Mouse (Mus musculus): ENCODE data around the gene Fbxw5.

DNA sequence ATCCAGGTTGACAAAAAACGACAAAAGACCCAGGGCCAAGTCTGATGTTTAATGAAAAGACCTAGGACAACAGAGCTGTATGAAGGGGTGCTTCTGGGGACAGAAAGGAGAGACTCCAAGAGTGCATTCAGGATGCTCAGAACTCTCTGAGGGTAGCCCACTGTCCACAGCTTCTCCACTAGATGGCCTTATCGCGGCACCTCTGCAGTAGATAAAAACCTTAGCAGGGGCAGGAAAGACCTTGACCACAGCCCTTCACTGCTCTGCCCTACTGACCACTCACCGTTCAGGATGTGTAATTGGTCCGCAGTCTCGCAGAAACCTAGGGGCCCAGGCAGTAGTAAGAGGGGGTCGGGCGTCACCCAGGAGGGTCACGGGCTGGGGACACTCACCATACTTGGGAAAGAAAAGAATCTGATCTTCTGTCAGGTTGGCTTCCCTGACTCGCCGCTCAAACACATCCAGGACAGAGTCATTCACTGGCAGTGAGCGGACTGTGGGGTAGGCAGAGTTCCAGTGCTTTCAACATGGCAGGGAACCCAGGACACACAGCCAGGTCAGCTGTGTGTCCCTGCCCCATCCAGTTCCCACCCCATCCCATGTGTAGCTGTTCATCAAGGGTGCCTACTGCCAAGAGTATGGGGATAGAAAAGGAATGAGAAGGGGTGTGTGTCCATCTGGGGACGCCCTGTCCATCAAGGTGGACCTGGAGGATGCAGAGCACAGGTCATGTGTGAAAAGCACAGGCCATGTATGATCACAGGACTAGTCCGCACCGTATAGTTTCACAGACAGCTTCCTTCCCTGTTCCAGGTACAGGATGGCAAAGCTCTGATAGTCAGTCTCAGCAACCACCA, 1.7 kb upstream of the Fbxw5 start:
- TF ChIP-seq E2F4 (IDR thresholded peaks at IDR 0.05; ENCODE audit: insufficient replicate concordance, low read depth, low read length) = no peak
- no peak for TF ChIP-seq HCFC1 (IDR thresholded peaks at IDR 0.05; ENCODE audit: low read depth, low read length)
- TF ChIP-seq MAX (IDR thresholded peaks at IDR 0.05; ENCODE audit: low read length) = no peak
- peak in 1 of 2 experiments; percentile 59; a peak in 2 of 4 replicates for TF ChIP-seq CTCF (conservative IDR thresholded peaks at IDR 0.05 in 1 of 2, IDR thresholded peaks at IDR 0.05 in 1 of 2; ENCODE audit: low read depth in 2 of 2, low read length in 2 of 2)
- TF ChIP-seq CHD2 (IDR thresholded peaks at IDR 0.05; ENCODE audit: low read length) = no peak
- TF ChIP-seq POLR2A (IDR thresholded peaks at IDR 0.05; ENCODE audit: low read depth, low read length) = no peak

Data from CH12.LX (cell line).